Mouse (Mus musculus) heart, embryonic 10.5 days (tissue): ENCODE results near the gene Tmprss11e. TPM values are rescaled to one million over a fixed set of nuclear protein-coding genes. Genes with fewer than 3 reads are reported as not detected.

Experiments
- DNase-seq: peaks from one replicate; pipeline ENCODE4 v3.0.0-alpha.2; 2017; ENCODE audit warnings: low spot score
- H3K27ac ChIP-seq: fragments of 300-500 bp; sonication (generic); 2 replicates; pipeline ENCODE4 v1.5.1; 2016; ENCODE audit warnings: mild to moderate bottlenecking
- H3K27me3 ChIP-seq: fragments of 300-500 bp; sonication (generic); 2 replicates; pipeline ENCODE4 v1.6.1; 2016; ENCODE audit warnings: mild to moderate bottlenecking; ENCODE audit not compliant: poor library complexity, insufficient read depth, severe bottlenecking
- H3K36me3 ChIP-seq: fragments of 300-500 bp; sonication (generic); 2 replicates; pipeline ENCODE4 v1.6.1; 2016; ENCODE audit warnings: mild to moderate bottlenecking, moderate library complexity
- H3K4me1 ChIP-seq: fragments of 300-500 bp; sonication (generic); 2 replicates; pipeline ENCODE4 v1.6.1; 2016; ENCODE audit warnings: mild to moderate bottlenecking
- H3K4me3 ChIP-seq: fragments of 300-500 bp; sonication (generic); 2 replicates; pipeline ENCODE4 v1.5.1; 2016; ENCODE audit warnings: mild to moderate bottlenecking, moderate library complexity
- H3K9me3 ChIP-seq: fragments of 300-500 bp; sonication (generic); 2 replicates; pipeline ENCODE4 v1.6.1; 2016; ENCODE audit warnings: mild to moderate bottlenecking, moderate library complexity
- WGBS: fragments of 180-500 bp; shearing (Covaris S2); methylation state at CpG from one replicate; pipeline ENCODE4 v1.1.7; 2016; 5-methylcytosine and 5-hydroxymethylcytosine counted together
- polyA plus RNA-seq: library from polyadenylated mRNA; unstranded; fragments of >200 nt; fragmentation: Nextera tagmentation; extraction: Ambion mirVana; gene quantifications from 2 replicates; pipeline ENCODE4 v1.2.1, GENCODE M21; 2016

Gene Tmprss11e
- polyA plus RNA-seq, result not detected in 2 replicates

GRCm38 (mm10) chr5:86745715-86746114, at the start of gene Tmprss11e:
TSS of gene Tmprss11e (minus strand) at chr5:86745815.
- no peaks in the 10 kb centered on the region for H3K9me3 ChIP-seq

GRCm38 (mm10) chr5:86792807-86793206, 47.2 kb upstream of the Tmprss11e start:
- H3K4me1 ChIP-seq, result no peaks in the 10 kb centered on the region
- H3K9me3 ChIP-seq, result no peaks in the 10 kb centered on the region
- H3K4me3 ChIP-seq, result no peak overlapping the region
- H3K27ac ChIP-seq, result no peak overlapping the region
- no peak for DNase-seq
- H3K36me3 ChIP-seq, result no peaks in the 10 kb centered on the region
- H3K27me3 ChIP-seq, result no peaks in the 10 kb centered on the region
- 62% methylated on average over 8 of the region's 8 CpGs for WGBS

More at GRCm38 (mm10) chr5:86745715-86746114, at the start of gene Tmprss11e:
- WGBS, result 75% methylated on average over 4 of the region's 4 CpGs
- no peak for DNase-seq
- H3K27ac ChIP-seq, result no peak within 1 kb of the TSS
- no peaks in the 10 kb centered on the region for H3K4me1 ChIP-seq
- H3K4me3 ChIP-seq, result no peak within 1 kb of the TSS
- H3K36me3 ChIP-seq, result no peaks in the 10 kb centered on the region
- H3K27me3 ChIP-seq, result no peaks in the 10 kb centered on the region

GRCm38 (mm10) chr5:86792249-86792648, 46.6 kb upstream of the Tmprss11e start:
- no peak overlapping the region for H3K27ac ChIP-seq

GRCm38 (mm10) chr5:86789954-86790353, 44.3 kb upstream of the Tmprss11e start:
- no peaks in the 10 kb centered on the region for H3K9me3 ChIP-seq
- 59% methylated on average over 2 of the region's 2 CpGs for WGBS

More at GRCm38 (mm10) chr5:86792249-86792648, 46.6 kb upstream of the Tmprss11e start:
- H3K9me3 ChIP-seq, result no peaks in the 10 kb centered on the region
- no peaks in the 10 kb centered on the region for H3K27me3 ChIP-seq
- H3K4me1 ChIP-seq, result no peaks in the 10 kb centered on the region
- no peaks in the 10 kb centered on the region for H3K36me3 ChIP-seq
- 55% methylated on average over 4 of the region's 4 CpGs for WGBS
- no peak overlapping the region for H3K4me3 ChIP-seq
- no peak for DNase-seq

GRCm38 (mm10) chr5:86786798-86787197, 41.2 kb upstream of the Tmprss11e start:
- Histone ChIP-seq H3K36me3 (no peaks in the 10 kb centered on the region), H3K27me3 (no peaks in the 10 kb centered on the region), H3K4me3 (no peak overlapping the region), H3K27ac (no peak overlapping the region), H3K9me3 (no peaks in the 10 kb centered on the region), H3K4me1 (no peaks in the 10 kb centered on the region)
- WGBS, result 43% methylated on average over 1 of the region's 1 CpGs
- DNase-seq, result no peak

More at GRCm38 (mm10) chr5:86789954-86790353, 44.3 kb upstream of the Tmprss11e start:
- Histone ChIP-seq H3K4me3 (no peak overlapping the region), H3K27ac (no peak overlapping the region), H3K36me3 (no peaks in the 10 kb centered on the region), H3K4me1 (no peaks in the 10 kb centered on the region), H3K27me3 (no peaks in the 10 kb centered on the region)
- no peak for DNase-seq

- no peaks in the 10 kb centered on the region for H3K36me3 ChIP-seq
- WGBS, result 67% methylated on average over 1 of the region's 1 CpGs
- H3K4me1 ChIP-seq, result no peaks in the 10 kb centered on the region
- no peaks in the 10 kb centered on the region for H3K27me3 ChIP-seq
- DNase-seq, result no peak
- no peaks in the 10 kb centered on the region for H3K9me3 ChIP-seq
- no peak overlapping the region for H3K27ac ChIP-seq
- H3K4me3 ChIP-seq, result no peak overlapping the region
These were observed 38.6 kb upstream of the Tmprss11e start for GRCm38 (mm10) chr5:86784205-86784604.

GRCm38 (mm10) chr5:86783059-86783458, 37.4 kb upstream of the Tmprss11e start:
- H3K36me3 ChIP-seq, result no peaks in the 10 kb centered on the region
- H3K27ac ChIP-seq, result no peak overlapping the region
- WGBS, result 61% methylated on average over 8 of the region's 8 CpGs
- H3K9me3 ChIP-seq, result no peaks in the 10 kb centered on the region
- H3K4me1 ChIP-seq, result no peaks in the 10 kb centered on the region
- no peak overlapping the region for H3K4me3 ChIP-seq
- DNase-seq, result no peak
- H3K27me3 ChIP-seq, result no peaks in the 10 kb centered on the region

- 77% methylated on average over 1 of the region's 1 CpGs for WGBS
- Histone ChIP-seq H3K4me3 (no peak overlapping the region), H3K36me3 (no peaks in the 10 kb centered on the region), H3K4me1 (no peaks in the 10 kb centered on the region), H3K27me3 (no peaks in the 10 kb centered on the region), H3K9me3 (no peaks in the 10 kb centered on the region), H3K27ac (no peak overlapping the region)
- DNase-seq, result no peak
These were observed 32.9 kb upstream of the Tmprss11e start for GRCm38 (mm10) chr5:86778471-86778870.

GRCm38 (mm10) chr5:86776941-86777340, 31.3 kb upstream of the Tmprss11e start:
- H3K36me3 ChIP-seq, result no peaks in the 10 kb centered on the region
- 73% methylated on average over 5 of the region's 5 CpGs for WGBS
- no peak overlapping the region for H3K27ac ChIP-seq
- no peak overlapping the region for H3K4me3 ChIP-seq
- H3K9me3 ChIP-seq, result no peaks in the 10 kb centered on the region
- no peaks in the 10 kb centered on the region for H3K27me3 ChIP-seq
- H3K4me1 ChIP-seq, result no peaks in the 10 kb centered on the region
- DNase-seq, result no peak

GRCm38 (mm10) chr5:86771010-86771409, 25.4 kb upstream of the Tmprss11e start:
- Histone ChIP-seq H3K27ac (no peak overlapping the region), H3K9me3 (no peaks in the 10 kb centered on the region), H3K4me3 (no peak overlapping the region), H3K27me3 (no peaks in the 10 kb centered on the region), H3K36me3 (no peaks in the 10 kb centered on the region), H3K4me1 (no peaks in the 10 kb centered on the region)
- DNase-seq, result no peak

- DNase-seq, result no peak
- 58% methylated on average over 3 of the region's 3 CpGs for WGBS
These were observed 23.5 kb upstream of the Tmprss11e start for GRCm38 (mm10) chr5:86769015-86769658.

GRCm38 (mm10) chr5:86742796-86743195, 2.8 kb downstream of the Tmprss11e start:
- Histone ChIP-seq H3K4me1 (no peaks in the 10 kb centered on the region), H3K27me3 (no peaks in the 10 kb centered on the region), H3K36me3 (no peaks in the 10 kb centered on the region), H3K9me3 (no peaks in the 10 kb centered on the region), H3K27ac (no peak overlapping the region), H3K4me3 (no peak overlapping the region)
- 63% methylated on average over 3 of the region's 3 CpGs for WGBS
- DNase-seq, result no peak

More at GRCm38 (mm10) chr5:86769015-86769658, 23.5 kb upstream of the Tmprss11e start:
- Histone ChIP-seq H3K4me3 (no peak overlapping the region), H3K27ac (no peak overlapping the region), H3K36me3 (no peaks in the 10 kb centered on the region), H3K4me1 (no peaks in the 10 kb centered on the region), H3K27me3 (no peaks in the 10 kb centered on the region), H3K9me3 (no peaks in the 10 kb centered on the region)

GRCm38 (mm10) chr5:86741146-86741545, 4.5 kb downstream of the Tmprss11e start:
- 74% methylated on average over 5 of the region's 5 CpGs for WGBS
- Histone ChIP-seq H3K27me3 (no peaks in the 10 kb centered on the region), H3K36me3 (no peaks in the 10 kb centered on the region), H3K9me3 (no peaks in the 10 kb centered on the region), H3K27ac (no peak overlapping the region), H3K4me3 (no peak overlapping the region), H3K4me1 (no peaks in the 10 kb centered on the region)
- DNase-seq, result no peak

- WGBS, result 70% methylated on average over 2 of the region's 2 CpGs
- no peak overlapping the region for H3K4me3 ChIP-seq
- no peak for DNase-seq
- no peaks in the 10 kb centered on the region for H3K4me1 ChIP-seq
- H3K27ac ChIP-seq, result no peak overlapping the region
- H3K9me3 ChIP-seq, result no peaks in the 10 kb centered on the region
- no peaks in the 10 kb centered on the region for H3K36me3 ChIP-seq
- no peaks in the 10 kb centered on the region for H3K27me3 ChIP-seq
These were observed 9.8 kb downstream of the Tmprss11e start for GRCm38 (mm10) chr5:86735808-86736207.
